Mouse (Mus musculus) lung, adult 2 months (tissue): ENCODE results near the gene Cyth1.

Source experiments
- CTCF ChIP-seq: fragments of 200-500 bp; IDR thresholded peaks from 2 replicates; pipeline ENCODE4 v1.5.1; 2011; ENCODE audit warnings: mild to moderate bottlenecking, low read length, control low read depth; ENCODE audit not compliant: insufficient read depth
- POLR2A ChIP-seq: fragments of 200-500 bp; IDR thresholded peaks from 2 replicates; pipeline ENCODE4 v1.6.1; 2011; ENCODE audit warnings: low read depth, mild to moderate bottlenecking, control low read depth, low read length, borderline replicate concordance; ENCODE audit errors: extremely low read depth

DNA sequence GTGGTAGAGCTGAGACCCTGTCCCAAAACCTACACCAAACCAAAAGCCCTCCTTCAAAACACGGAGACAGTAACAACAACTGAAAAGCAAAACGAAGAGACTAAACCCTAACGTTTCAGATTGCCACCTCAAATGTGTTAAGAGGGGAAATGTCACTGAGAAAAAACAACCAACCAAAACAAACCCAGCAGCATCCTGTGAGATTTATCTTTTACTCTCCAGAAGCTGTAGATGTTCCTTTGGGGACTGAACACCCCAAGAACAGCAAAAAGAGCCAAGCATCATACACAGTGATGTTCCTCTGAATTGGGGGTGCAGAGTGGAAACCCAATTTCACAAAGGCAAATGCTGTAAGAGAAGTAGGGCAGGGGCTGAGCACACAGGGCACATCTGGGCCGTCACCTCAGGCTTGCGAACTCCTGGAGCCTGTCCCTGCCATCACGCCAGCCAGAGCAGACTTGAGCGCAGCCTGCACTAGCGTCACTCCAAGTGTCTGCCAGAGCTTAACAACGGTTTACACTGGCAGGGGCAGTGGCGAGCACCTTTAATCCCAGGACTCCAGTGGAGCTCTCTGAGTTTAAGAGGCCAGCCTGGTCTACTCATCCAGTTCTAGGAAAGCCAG lies 17.8 kb upstream of the Cyth1 start:
- TF ChIP-seq CTCF (no peak), POLR2A (no peak)
